Mouse (Mus musculus): ENCODE data around the gene Sult1b1. TPM values are rescaled to one million over a fixed set of nuclear protein-coding genes. Genes with fewer than 3 reads are reported as not detected.

Sult1b1 gene
- total RNA-seq, 2 experiments from 2014 or later = 0.56 to 0.99 TPM

Other genes with a start within 250 kb of the Sult1b1 start
- gene Ugt2a3, start 201.0 kb downstream of the Sult1b1 start, total RNA-seq (2021) = under 1 TPM in 1 of 2 experiments, not detected in 1; 0.79 TPM
- under 1 TPM; 0.25 to 0.42 TPM for gene Ugt2b38, start 114.0 kb downstream of the Sult1b1 start, total RNA-seq (2021)
- not detected for gene Ugt2a2, start 55.9 kb downstream of the Sult1b1 start, total RNA-seq (2021)
- not detected for gene Gm43638, start 51.4 kb downstream of the Sult1b1 start, total RNA-seq (2021)
- not detected for gene Ugt2a1, start 47.3 kb downstream of the Sult1b1 start, total RNA-seq (2021)
- gene Sult1d1, start 30.8 kb upstream of the Sult1b1 start, total RNA-seq (2021) = 10 to 100 TPM in 1 of 2 experiments, 1 to 10 TPM in 1; 4.1 to 13.1 TPM
- under 1 TPM; 0.31 to 0.59 TPM for gene Sult1e1, start 53.4 kb upstream of the Sult1b1 start, total RNA-seq (2021)
- gene Csn1s1, start 128.0 kb upstream of the Sult1b1 start, total RNA-seq (2021) = not detected
- not detected for gene Csn2, start 161.4 kb upstream of the Sult1b1 start, total RNA-seq (2021)
- not detected for gene Csn1s2a, start 236.4 kb upstream of the Sult1b1 start, total RNA-seq (2021)

Measured in adrenal gland, postnatal 4 days (tissue).